Mouse (Mus musculus) gonadal fat pad, adult 2 months (tissue): ENCODE data around the gene Fam120b. TPM values are rescaled to one million over a fixed set of nuclear protein-coding genes. Genes with fewer than 3 reads are reported as not detected.

Experiments
- DNase-seq: peaks from one replicate; pipeline ENCODE4 v3.0.0-alpha.2; 2012; ENCODE audit warnings: low read depth
- polyA plus RNA-seq: library from polyadenylated mRNA; depleted of rRNA; stranded (reverse); fragments of >200 nt; gene quantifications from 2 replicates; pipeline ENCODE4 v1.2.3, GENCODE M21; 2012

Gene Fam120b
- polyA plus RNA-seq, 1 experiment, result 12.7 TPM

DNA sequence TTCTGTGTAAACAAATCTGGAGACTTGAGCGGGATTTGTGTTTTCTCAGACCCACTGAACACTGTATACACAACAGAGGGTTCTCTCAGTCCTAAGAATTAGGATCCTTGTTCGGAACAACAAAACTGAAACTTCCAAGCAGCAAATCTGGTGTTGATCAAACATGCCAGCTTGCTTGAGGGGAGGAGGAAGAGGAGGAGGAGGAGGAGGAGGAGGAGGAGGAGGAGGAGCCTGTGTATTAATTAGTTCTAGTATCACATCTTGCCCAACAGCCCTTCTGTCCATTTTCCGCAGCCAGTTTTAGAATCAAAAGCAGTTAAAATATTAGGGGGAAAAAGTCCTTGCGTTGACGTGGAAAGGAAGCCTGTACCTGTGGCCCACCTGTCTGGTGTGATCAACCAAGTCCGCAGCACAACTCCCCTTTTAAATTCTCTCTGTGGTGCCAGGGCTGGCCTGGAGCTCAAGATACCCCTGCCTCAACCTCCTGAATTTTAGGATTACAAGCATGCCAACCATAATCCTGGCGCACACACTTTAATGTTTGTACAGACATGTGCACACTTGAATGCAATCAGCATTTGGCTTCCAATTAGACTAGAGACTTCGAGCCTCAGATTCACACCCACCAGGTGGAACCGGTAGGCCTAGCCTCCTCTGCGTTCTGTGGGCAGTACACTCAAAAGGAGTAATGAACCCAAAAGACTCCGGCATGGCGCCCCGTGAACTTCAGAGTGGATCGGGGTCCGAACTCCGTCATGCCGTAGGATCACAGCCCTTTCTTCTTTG, 16.1 kb upstream of the Fam120b start:
- peak; percentile 60 for DNase-seq

DNA sequence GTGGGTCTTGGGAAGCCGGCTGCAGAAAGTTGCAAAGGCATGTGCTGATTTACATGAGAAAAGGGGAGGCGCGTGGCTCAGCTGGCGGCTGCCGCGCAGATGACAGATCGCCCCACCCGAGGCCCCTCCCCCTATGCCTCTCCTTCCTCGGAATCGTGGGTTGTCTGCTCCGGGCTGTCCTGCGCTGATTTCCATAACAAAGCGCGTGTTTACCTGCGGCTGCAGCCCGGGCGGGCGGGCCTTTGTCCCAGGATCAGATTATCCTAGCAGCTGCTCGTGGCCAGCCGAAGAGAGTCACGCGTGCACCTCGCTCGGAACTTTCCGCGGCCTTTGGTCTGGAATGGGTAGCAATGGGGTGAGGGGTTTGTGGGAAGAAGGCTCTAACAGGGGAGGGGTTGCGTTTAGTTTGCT, 15.4 kb upstream of the Fam120b start:
- DNase-seq, result no peak

DNA sequence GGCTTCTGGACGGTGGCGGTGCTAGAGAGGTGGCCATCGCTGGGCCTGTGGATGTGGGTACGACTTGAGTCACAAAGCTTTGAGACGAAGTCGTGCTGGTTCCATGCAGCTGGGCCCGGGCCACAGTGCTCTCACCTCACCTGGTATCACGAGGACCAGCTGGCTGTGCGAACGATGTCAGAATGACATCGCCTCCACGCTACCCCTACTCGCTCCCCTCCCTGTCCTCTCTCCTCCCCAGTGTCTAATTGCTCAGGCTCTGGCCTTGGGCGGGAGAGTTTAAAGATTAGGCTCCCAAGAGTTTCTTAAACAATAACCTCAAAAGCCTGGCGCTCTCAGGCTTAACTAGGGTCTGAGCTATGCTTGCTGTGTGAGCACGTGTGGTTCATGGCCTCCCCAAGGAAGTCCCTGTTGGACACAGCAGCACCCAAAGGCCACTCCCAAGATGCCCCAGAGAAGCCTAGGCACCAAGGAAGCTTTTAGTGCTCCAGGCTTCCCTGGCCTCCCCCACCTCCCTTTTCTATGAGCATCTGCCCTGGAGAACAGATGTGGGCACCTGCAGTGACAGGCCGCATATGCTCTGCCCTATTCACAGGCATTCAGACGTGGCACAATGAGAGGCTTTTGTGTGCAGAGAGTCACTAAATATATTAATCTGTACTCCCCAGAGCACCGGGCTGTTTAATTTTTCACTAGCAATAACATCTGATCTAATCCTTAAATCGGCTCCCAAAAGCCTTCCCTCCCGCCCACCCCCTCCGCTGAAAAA, 14.7 kb upstream of the Fam120b start:
- no peak for DNase-seq

DNA sequence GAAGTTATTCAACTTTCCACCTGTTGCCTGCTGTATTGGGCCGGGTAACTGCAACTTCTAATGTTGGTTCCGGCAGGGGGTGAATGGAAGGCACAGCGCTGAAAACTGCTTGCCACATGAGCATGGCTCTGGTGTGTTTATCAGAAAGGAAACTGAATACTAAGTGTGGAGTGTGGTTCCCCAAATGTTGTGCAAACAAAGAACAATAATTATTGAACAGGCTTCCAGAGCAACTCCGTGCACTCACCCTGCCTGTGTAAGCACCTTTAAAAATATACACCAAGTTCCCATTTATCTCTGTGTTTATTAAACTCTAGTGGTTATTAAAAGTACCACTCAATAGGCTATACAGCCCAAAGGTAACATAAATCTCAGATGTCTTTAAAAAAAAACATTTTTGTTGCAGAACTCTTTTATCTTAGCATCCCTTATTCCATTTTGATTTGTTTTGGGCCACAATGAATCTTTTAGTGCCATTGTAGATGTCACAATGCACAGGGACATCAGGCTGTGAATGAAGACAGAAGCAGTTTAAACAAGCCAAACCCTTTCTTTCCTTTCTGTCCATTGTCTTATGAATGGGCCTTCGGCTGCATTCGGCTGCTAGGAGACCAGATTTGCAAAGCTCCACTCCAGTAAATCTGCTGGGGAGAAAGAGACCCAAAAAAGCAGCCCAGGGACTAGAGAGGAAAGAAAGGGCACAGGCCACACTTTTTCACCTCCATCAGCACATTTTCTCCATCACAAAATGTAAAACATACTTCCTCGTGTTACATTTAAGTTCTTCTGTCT, 13.9 kb upstream of the Fam120b start:
- no peak for DNase-seq

DNA sequence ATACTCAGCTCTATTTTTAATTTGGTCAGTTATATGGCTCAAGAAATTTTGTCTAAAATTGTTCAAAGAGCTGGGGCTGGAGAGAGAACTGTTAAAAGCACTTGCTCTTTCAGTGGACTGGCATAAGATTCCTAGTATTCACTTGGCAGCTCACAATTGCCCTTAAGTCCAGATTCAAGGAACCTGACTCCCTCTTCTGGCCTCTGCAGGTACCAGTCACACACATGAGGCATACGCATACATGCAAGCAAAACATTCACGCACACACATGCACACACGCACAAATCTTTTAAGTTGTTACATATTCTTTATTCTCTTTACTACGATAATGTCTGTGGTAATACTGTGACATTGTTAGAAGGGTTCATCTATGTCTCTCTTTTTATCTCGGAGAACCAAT, 12.6 kb upstream of the Fam120b start:
- DNase-seq, result no peak

DNA sequence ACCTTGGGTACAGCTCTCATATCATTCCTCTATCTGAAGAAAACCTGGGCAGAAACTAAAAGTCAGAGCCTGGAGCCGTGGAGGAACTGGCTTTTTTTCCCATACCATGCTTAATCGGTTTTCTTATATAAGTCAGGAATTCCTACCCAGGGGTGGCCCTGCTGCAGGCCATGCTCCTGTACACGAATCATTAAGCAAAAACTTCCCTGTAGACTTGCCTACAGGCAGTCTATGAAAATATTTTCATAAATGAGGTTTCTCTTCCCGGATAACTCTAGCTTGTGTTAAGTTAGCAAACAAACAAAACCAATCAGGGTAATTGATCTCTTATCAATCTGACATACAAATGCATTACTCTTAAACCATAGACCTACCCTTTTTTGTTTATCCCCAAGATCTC, 7.1 kb upstream of the Fam120b start:
- no peak for DNase-seq

DNA sequence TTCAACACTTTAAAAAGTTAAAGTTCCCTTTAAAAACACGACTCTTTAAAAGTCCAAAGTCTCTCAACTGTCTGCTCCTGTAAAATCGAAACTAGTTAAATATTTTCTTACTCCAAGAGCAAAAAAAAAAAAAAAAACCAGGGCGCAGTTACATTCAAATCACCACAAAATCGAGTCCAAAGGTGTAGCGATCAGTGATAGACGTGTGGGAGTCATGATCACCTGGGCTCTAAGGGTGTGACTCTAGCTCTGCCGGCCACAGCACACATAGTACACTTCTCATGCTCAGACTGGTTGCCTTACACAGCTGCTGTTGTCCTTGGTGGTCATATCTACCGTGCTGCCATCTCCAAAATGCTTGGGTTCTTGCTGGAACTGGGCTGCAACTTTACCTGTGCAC, 6.6 kb upstream of the Fam120b start:
- no peak for DNase-seq

DNA sequence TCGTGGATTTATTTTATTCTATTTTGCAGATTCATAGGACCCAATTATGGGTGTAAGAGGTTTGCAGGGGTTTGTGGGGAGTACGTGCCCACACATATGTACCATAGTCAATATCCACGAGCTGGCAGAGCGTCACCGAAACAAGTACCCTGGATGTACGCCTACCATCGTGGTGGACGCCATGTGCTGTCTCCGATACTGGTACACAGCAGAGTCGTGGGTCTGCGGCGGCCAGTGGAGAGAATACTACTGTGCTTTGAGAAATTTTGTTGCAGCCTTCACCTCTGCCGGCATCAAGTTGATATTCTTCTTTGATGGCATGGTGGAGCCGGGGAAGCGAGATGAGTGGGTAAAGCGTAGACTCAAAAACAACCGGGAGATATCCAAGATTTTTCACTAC, 5.7 kb downstream of the Fam120b start:
- no peak for DNase-seq

DNA sequence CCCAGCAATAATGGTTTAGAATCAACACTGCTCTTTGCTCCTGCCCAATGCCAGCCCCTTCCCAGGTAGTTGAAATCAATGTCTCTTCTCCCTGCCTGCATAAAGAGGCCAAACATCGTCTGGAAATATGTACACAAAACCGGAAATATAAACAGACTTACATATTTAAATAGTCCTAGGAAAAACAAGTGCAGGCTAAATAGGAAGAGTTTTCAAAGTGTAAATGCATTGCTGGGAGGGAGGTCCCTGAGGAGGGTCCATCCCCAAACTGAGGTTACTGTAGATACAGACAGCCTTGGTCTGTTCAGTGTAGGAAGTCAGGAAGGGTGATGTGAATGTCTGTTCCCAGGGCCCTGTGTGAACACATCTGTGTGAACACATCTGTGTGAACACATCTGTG, 10.6 kb downstream of the Fam120b start:
- DNase-seq, result no peak

DNA sequence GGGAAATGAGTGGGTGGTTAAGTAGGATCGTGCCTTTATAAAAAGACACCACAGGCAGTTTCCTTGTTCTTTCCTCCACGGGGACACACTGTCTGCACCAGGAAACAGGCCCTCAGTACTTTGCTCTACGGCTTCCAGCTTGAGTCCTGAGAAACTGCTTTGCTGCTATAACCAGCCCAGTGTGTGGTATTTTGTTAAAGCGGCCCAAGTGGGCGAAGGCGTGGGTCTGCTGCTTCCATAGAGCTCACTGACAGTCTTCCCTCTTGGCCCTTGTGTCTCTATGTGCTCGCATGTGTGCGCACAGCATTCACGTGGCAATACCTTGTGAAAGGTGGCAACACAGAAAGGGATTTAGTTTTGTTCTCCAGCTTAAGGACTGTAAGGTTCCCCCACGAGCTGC, 13.3 kb downstream of the Fam120b start:
- no peak for DNase-seq

DNA sequence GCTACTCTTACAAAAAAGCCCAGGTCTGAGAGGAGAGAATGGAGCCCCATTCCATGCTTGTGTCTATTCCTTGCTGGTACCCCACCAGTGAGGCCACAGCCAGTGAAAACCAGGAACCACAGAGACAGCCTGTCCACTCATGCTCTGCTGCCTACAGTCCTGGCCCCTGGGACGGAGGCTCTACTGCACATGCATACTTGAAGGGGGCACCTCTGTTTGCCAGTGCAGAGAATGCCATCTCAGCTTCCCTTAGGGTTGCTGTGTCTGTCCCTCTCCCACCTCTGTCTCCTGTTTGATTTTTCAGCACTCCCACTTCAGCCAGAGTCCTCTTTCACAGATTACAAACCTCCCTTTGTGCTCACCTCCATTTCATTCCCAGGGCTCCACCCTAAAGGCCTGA, 14.9 kb downstream of the Fam120b start:
- no peak for DNase-seq

DNA sequence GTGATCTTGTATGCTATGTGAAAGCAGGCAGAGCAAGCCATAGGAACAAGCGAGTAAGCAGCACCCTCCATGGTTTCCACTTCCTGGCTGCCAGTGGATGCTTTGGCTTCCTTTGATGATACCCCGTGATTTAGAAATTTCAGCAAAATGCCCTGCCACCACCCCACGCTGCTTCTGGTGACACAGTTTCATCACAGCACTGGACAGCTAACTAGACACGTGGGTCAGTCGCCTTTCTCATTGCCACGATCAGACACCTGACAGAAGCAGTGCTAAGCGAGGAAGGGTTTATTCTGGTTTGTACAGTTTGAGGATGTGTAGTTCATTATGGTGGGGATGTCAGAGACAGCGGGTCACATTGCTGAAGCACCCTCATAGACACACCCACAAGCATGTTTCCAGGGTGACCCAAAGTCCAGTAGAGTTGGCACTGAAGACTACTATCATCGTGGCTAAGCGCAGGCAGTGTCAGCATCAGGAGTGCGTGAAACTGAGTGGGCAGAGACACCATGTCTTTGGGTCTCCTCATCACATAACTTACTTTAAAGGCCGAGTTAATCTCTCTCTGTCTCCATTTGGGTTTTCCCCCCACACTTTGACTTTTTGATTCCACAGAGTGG, 20.7 kb downstream of the Fam120b start:
- DNase-seq, result no peak

DNA sequence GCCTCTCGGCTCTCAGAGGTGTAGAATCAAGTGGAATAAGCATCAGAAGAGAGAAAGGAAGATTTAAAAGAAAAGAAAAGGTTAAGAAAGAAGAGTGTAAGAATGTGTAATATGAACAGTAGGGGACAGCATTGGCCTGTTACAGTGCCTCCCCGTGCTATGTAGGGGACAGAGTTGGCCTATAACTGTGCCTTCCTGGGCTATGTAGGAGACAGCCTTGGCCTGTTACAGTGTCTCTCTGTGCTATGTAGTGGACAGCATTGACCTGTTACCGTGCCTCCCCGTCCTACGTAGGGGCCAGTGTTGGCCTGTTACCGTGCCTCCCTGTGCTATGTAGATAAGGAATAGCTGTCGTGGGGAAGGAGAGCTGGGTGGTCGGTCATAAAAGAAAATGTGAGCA, 23.5 kb downstream of the Fam120b start:
- DNase-seq, result no peak

DNA sequence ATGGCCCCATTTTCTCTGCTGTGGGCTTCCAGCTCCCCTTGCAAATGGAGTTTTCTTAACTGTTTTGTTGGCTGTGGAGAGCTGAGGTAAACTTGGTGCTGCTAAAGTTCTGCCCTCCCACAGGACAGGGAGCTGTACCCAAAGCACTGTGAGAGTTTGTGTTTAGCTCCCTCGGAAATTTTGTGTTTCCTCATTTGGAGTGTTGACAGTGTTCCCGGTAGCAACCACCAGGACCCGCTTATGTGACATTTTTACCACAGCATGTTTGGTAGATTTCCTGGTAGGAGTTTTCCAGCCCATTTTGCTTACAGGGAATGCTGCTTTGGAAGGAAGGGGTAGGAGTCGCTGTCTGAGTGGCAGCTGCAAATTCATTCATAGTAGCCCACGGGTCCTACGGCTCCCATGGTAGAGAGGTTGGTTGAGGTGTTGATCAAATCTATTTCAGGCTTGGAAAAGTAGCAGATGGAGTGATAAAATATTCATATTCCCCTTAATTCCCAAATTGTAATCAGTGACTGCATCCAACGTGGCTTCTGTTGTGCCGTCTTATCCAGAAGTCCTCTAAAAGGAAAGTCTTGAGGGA, 24.1 kb downstream of the Fam120b start:
- no peak for DNase-seq

DNA sequence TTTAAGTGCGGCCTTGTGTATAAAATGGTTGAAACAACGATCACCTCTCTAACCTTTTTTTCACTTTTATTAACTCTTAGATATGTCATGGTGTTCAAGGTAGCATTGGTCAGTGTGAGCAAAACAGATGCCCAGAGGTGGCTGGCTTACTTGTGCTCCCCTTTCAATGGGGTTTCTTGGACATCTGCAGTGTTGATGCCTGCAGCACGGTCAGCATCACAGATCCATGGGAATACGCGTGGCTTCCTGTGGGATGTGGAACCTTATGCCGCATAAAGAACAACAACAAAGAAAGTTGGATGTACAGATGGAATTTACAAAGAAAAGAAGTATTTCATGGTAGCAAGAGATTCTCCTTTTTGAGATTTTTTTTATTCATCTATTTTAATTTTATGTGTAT, 25.4 kb downstream of the Fam120b start:
- no peak for DNase-seq

DNA sequence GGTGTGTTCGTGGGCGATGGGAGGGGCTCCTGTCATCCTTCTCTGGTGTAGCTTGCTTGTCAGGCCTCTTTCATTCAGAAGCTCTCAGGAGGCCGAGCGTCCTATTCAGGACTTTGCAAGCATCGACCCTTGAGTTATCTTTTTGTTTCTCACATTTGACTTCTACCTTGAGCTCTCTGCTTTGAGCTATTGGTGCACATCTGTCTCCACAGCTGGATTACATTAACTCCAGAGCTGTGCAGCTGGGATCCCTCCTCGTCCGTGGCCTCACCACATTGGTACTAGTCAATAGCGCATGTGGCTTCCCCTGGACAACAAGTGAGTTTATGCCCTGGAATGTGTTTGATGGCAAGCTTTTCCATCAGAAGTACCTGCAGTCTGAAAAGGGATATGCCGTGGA, 26.7 kb downstream of the Fam120b start:
- DNase-seq, result no peak

DNA sequence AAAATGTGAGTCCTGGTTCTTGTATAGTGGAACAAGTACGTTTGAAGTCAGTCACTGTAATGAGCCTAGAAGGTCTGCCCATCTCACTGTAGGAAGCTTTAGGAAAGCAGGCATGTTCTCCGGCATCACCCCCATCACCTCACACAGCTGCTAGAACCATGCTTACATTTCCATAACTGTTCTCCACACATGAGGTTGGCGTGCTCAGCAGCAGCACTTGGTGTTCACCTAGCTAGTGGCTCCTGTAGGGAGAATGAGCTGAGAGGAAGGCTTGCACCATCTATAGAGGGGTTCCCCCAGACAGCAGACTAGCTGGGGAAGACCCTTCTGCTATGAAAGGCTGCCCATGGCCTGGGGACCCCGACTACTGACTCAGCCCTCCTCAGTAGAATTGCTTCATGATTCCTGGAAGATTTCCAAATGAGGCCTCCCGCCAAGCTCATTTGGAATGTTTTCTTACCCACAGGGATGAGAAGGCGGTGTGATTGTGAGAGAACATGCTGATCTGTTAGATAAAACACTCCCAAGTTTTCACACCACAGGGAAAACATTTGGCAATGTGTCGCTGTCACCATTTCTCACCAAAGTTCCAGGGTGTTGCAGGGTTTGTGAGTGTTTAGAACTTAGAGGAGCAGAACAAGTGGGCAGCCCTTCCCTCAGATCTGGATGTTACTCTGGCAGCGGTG, 27.2 kb downstream of the Fam120b start:
- DNase-seq, result peak; percentile 81

DNA sequence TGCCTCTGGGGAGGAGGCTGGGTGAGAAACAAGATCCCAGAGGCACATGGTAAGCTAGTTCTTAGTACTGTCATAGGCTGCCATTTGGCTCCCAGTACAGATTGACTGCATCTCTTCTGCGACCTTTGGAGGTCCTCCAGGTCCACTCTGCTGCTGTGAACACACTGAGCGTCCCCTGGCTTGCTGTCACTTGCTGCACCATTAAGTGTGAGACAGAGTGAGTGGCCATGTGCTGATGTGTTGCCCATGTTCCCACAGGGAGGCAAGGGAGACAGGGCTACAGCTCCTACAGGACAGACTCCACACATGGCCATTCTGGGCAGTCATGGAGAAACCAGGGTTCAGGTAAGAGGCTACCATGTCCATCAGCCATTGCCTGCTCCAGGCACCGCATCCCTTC, 29.9 kb downstream of the Fam120b start:
- DNase-seq, result no peak

DNA sequence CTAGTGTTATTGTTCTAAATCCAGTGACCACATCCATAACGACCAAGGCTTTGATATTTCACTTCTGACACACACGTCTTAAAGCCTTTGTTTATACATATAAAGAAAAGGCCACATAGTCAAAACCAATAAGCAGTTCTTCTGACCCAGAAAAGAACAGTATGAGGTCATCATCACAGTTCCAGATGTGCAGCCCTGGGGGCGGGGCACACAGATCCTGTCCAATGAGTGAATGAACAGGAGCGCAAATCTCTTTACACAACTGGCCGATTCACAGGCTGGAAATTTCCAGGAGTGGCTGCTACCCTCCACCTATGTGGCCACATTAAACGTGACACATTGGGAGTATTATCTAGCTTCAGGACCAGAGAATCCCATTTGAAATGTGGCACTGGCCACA, 33.4 kb downstream of the Fam120b start:
- no peak for DNase-seq

DNA sequence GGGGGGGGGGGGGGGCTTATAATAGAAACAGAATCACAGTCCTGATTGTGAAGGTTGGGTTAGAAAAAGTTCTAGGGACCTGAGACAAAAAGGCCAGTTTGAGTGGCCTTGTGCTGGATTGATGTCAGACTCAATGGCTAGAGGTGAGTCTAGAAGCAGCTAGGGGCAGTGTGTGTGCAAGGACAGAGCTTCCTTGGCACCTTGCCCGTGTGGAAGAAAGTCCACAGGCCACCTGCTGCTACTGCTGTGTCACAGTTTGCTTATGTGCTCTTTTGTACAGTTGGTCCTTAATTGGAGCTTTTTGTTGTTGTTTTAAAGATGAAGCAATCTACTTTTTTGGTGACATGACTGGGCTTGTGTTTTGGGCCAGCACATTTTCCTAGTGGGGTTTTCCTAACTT, 33.9 kb downstream of the Fam120b start:
- no peak for DNase-seq

DNA sequence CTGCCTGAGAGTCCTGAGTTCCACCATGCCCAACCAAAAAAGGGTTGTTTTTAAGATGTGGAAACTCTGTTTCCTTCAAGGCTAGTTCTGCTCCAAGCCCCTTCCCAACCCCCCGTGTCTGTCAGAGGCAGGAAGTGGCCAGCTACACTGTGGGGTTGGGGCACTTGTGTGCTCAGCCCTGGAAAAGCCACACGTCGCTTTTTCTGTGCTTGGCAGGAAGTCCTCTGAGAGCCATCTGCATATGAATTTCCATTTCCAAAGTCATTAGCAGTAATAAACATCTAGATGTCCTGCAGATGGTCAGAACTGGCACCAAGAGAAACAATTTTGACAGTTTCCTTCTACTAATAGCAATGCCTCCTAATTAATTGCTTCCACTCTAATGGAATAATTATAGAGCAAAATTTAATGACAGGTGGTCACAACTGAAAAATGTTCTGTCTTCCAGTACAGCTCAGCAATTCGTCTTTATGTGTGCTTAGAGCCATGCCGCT, 35.1 kb downstream of the Fam120b start:
- DNase-seq, result no peak
